Mouse (Mus musculus): ENCODE data around the gene Kctd2. TPM values are rescaled to one million over a fixed set of nuclear protein-coding genes. Genes with fewer than 3 reads are reported as not detected.
"Not testable (repeated sequence)": the region's sequence is repeated elsewhere in the genome, so short reads cannot be mapped to it uniquely, and the experiment has no call there.

Kctd2 gene
- polyA plus RNA-seq, 1 experiment from 2014 or later: 25.3 TPM

GRCm38 (mm10) chr11:115439906-115440595 lies 20.1 kb downstream of the Kctd2 start, which contains the start of gene Trim80:
TSS of gene Trim80 (plus strand) at chr11:115440545.
- no peak within 1 kb of the TSS for H3K4me2 ChIP-seq
- H3K4me1 ChIP-seq (replicated peaks): peaks cover 21% of the 10 kb centered on the region
- no peaks in the 10 kb centered on the region; the same call in none of the 2 replicates for H3K27me3 ChIP-seq
- WGBS: 93% methylated on average over 9 of the region's 9 CpGs
- H3K9ac ChIP-seq (replicated peaks): no peak within 1 kb of the TSS
- no peak within 1 kb of the TSS for H3K4me3 ChIP-seq (replicated peaks)
- no peak for ATAC-seq (ENCODE audit: insufficient number of reproducible peaks, insufficient read depth, low FRiP score, low TSS enrichment, low read depth)
- 0 out of 2 replicates have a peak, but pooled peaks cover 6% of the 10 kb centered on the region for H3K9me3 ChIP-seq
- no peak within 1 kb of the TSS for H3K27ac ChIP-seq
- no peaks in the 10 kb centered on the region for H3K36me3 ChIP-seq

GRCm38 (mm10) chr11:115441417-115441816 lies 21.5 kb downstream of the Kctd2 start:
- no peak overlapping the region for H3K27ac ChIP-seq
- H3K4me2 ChIP-seq: no peak overlapping the region
- H3K4me1 ChIP-seq (replicated peaks): peaks cover 9% of the 10 kb centered on the region
- WGBS: 47% methylated on average over 15 of the region's 15 CpGs
- 0 out of 2 replicates have a peak, but pooled peaks have one; percentile 20 for ATAC-seq (ENCODE audit: insufficient number of reproducible peaks, insufficient read depth, low FRiP score, low TSS enrichment, low read depth)
- H3K27me3 ChIP-seq: no peaks in the 10 kb centered on the region; the same call in none of the 2 replicates
- H3K4me3 ChIP-seq (replicated peaks): no peak overlapping the region
- 0 out of 2 replicates have a peak, but pooled peaks cover 6% of the 10 kb centered on the region for H3K9me3 ChIP-seq
- no peak overlapping the region for H3K9ac ChIP-seq (replicated peaks)
- H3K36me3 ChIP-seq: no peaks in the 10 kb centered on the region

GRCm38 (mm10) chr11:115446906-115447305 lies 27.0 kb downstream of the Kctd2 start:
- no peaks in the 10 kb centered on the region for H3K9me3 ChIP-seq
- H3K4me3 ChIP-seq (replicated peaks): no peak overlapping the region
- WGBS: 81% methylated on average over 3 of the region's 3 CpGs
- no peaks in the 10 kb centered on the region; the same call in 1 of the 2 replicates for H3K27me3 ChIP-seq
- H3K4me1 ChIP-seq (replicated peaks): 0 out of 2 replicates have a peak, but pooled peaks cover 12% of the 10 kb centered on the region
- H3K9ac ChIP-seq (replicated peaks): no peak overlapping the region; the same call in 1 of the 2 replicates
- ATAC-seq (ENCODE audit: insufficient number of reproducible peaks, insufficient read depth, low FRiP score, low TSS enrichment, low read depth): no peak
- H3K4me2 ChIP-seq: no peak overlapping the region
- H3K36me3 ChIP-seq: no peaks in the 10 kb centered on the region
- H3K27ac ChIP-seq: no peak overlapping the region

- no peak overlapping the region for H3K9ac ChIP-seq (replicated peaks)
- H3K4me2 ChIP-seq: no peak overlapping the region
- no peak for ATAC-seq (ENCODE audit: insufficient number of reproducible peaks, insufficient read depth, low FRiP score, low TSS enrichment, low read depth)
- 0 out of 2 replicates have a peak, but pooled peaks cover 14% of the 10 kb centered on the region for H3K4me1 ChIP-seq (replicated peaks)
- no peak overlapping the region for H3K27ac ChIP-seq
- H3K27me3 ChIP-seq: no peaks in the 10 kb centered on the region; the same call in 1 of the 2 replicates
- H3K4me3 ChIP-seq (replicated peaks): no peak overlapping the region
- H3K9me3 ChIP-seq: no peaks in the 10 kb centered on the region
- WGBS: 85% methylated on average over 11 of the region's 11 CpGs
- no peaks in the 10 kb centered on the region for H3K36me3 ChIP-seq
Measured at GRCm38 (mm10) chr11:115447321-115447885, 27.5 kb downstream of the Kctd2 start.

GRCm38 (mm10) chr11:115448075-115448474 lies 28.1 kb downstream of the Kctd2 start:
- no peak for ATAC-seq (ENCODE audit: insufficient number of reproducible peaks, insufficient read depth, low FRiP score, low TSS enrichment, low read depth)
- H3K27me3 ChIP-seq: no peaks in the 10 kb centered on the region; the same call in 1 of the 2 replicates
- no peak overlapping the region for H3K4me2 ChIP-seq
- no peak overlapping the region for H3K9ac ChIP-seq (replicated peaks)
- 79% methylated on average over 16 of the region's 16 CpGs for WGBS
- 0 out of 2 replicates have a peak, but pooled peaks cover 14% of the 10 kb centered on the region for H3K4me1 ChIP-seq (replicated peaks)
- H3K4me3 ChIP-seq (replicated peaks): no peak overlapping the region
- H3K36me3 ChIP-seq: no peaks in the 10 kb centered on the region
- no peaks in the 10 kb centered on the region for H3K9me3 ChIP-seq
- no peak overlapping the region for H3K27ac ChIP-seq

GRCm38 (mm10) chr11:115448998-115449397 lies 29.1 kb downstream of the Kctd2 start:
- Histone ChIP-seq H3K27me3 (no peaks in the 10 kb centered on the region; the same call in 1 of the 2 replicates), H3K4me2 (no peak overlapping the region), H3K9me3 (no peaks in the 10 kb centered on the region), H3K36me3 (no peaks in the 10 kb centered on the region), H3K27ac (no peak overlapping the region), H3K4me3 (replicated peaks) (no peak overlapping the region), H3K4me1 (replicated peaks) (0 out of 2 replicates have a peak, but pooled peaks cover 14% of the 10 kb centered on the region), H3K9ac (replicated peaks) (no peak overlapping the region)
- WGBS: 37% methylated on average over 7 of the region's 7 CpGs
- ATAC-seq (ENCODE audit: insufficient number of reproducible peaks, insufficient read depth, low FRiP score, low TSS enrichment, low read depth): no peak

GRCm38 (mm10) chr11:115450176-115450575 lies 30.2 kb downstream of the Kctd2 start:
- no peak overlapping the region for H3K4me2 ChIP-seq
- no peaks in the 10 kb centered on the region for H3K27me3 ChIP-seq
- no peak overlapping the region for H3K9ac ChIP-seq (replicated peaks)
- WGBS: 93% methylated on average over 7 of the region's 7 CpGs
- ATAC-seq (ENCODE audit: insufficient number of reproducible peaks, insufficient read depth, low FRiP score, low TSS enrichment, low read depth): no peak
- H3K4me3 ChIP-seq (replicated peaks): no peak overlapping the region
- H3K27ac ChIP-seq: no peak overlapping the region
- no peaks in the 10 kb centered on the region for H3K36me3 ChIP-seq
- 0 out of 2 replicates have a peak, but pooled peaks cover 14% of the 10 kb centered on the region for H3K4me1 ChIP-seq (replicated peaks)
- no peaks in the 10 kb centered on the region for H3K9me3 ChIP-seq

- 76% methylated on average over 8 of the region's 8 CpGs for WGBS
- no peak overlapping the region for H3K4me2 ChIP-seq
- H3K27me3 ChIP-seq: no peaks in the 10 kb centered on the region
- no peak overlapping the region for H3K4me3 ChIP-seq (replicated peaks)
- H3K9ac ChIP-seq (replicated peaks): no peak overlapping the region
- H3K36me3 ChIP-seq: no peaks in the 10 kb centered on the region
- ATAC-seq (ENCODE audit: insufficient number of reproducible peaks, insufficient read depth, low FRiP score, low TSS enrichment, low read depth): no peak
- H3K9me3 ChIP-seq: no peaks in the 10 kb centered on the region
- no peak overlapping the region for H3K27ac ChIP-seq
- H3K4me1 ChIP-seq (replicated peaks): 0 out of 2 replicates have a peak, but pooled peaks cover 11% of the 10 kb centered on the region
Measured at GRCm38 (mm10) chr11:115451781-115452241, 31.9 kb downstream of the Kctd2 start.

GRCm38 (mm10) chr11:115452281-115452860 lies 32.4 kb downstream of the Kctd2 start:
- H3K4me3 ChIP-seq (replicated peaks): no peak overlapping the region
- H3K27ac ChIP-seq: no peak overlapping the region
- ATAC-seq (ENCODE audit: insufficient number of reproducible peaks, insufficient read depth, low FRiP score, low TSS enrichment, low read depth): no peak
- no peak overlapping the region for H3K9ac ChIP-seq (replicated peaks)
- H3K4me1 ChIP-seq (replicated peaks): 0 out of 2 replicates have a peak, but pooled peaks cover 10% of the 10 kb centered on the region
- H3K9me3 ChIP-seq: no peaks in the 10 kb centered on the region
- 86% methylated on average over 7 of the region's 7 CpGs for WGBS
- no peak overlapping the region for H3K4me2 ChIP-seq
- H3K36me3 ChIP-seq: no peaks in the 10 kb centered on the region
- no peaks in the 10 kb centered on the region for H3K27me3 ChIP-seq

- Histone ChIP-seq H3K4me1 (replicated peaks) (0 out of 2 replicates have a peak, but pooled peaks cover 10% of the 10 kb centered on the region), H3K36me3 (no peaks in the 10 kb centered on the region), H3K27ac (no peak overlapping the region), H3K9me3 (no peaks in the 10 kb centered on the region), H3K4me3 (replicated peaks) (no peak overlapping the region), H3K27me3 (no peaks in the 10 kb centered on the region), H3K4me2 (no peak overlapping the region), H3K9ac (replicated peaks) (no peak overlapping the region)
- no peak for ATAC-seq (ENCODE audit: insufficient number of reproducible peaks, insufficient read depth, low FRiP score, low TSS enrichment, low read depth)
- WGBS: 76% methylated on average over 4 of the region's 4 CpGs
Measured at GRCm38 (mm10) chr11:115453306-115453705, 33.4 kb downstream of the Kctd2 start.

- H3K4me1 ChIP-seq (replicated peaks); H3K4me2 ChIP-seq; H3K9me3 ChIP-seq; H3K4me3 ChIP-seq (replicated peaks); H3K27me3 ChIP-seq; ATAC-seq (ENCODE audit: insufficient number of reproducible peaks, insufficient read depth, low FRiP score, low TSS enrichment, low read depth); H3K27ac ChIP-seq; H3K36me3 ChIP-seq; H3K9ac ChIP-seq (replicated peaks): not testable (repeated sequence)
- 86% methylated on average over 6 of the region's 6 CpGs for WGBS
Measured at GRCm38 (mm10) chr11:115454822-115455221, 34.9 kb downstream of the Kctd2 start.

Measured in limb, embryonic 12.5 days (tissue).